Mouse (Mus musculus) left cerebral cortex, adult 2 months (tissue): ENCODE measurements around the gene Cox20. TPM values are rescaled to one million over a fixed set of nuclear protein-coding genes. Genes with fewer than 3 reads are reported as not detected.

Source experiments
- DNase-seq, 2 experiments: peaks; one replicate each; pipeline ENCODE4 v3.0.0; 2021 to 2022; ENCODE audit warnings: low spot score in 2 of 2, mixed read lengths in 1 of 2; ENCODE audit errors: extremely low spot score in 1 of 2
- H3K27ac ChIP-seq: fragments of 200-600 bp; 2 replicates; pipeline ENCODE4 v1.8.1; 2022
- H3K4me3 ChIP-seq: fragments of 200-600 bp; 2 replicates; pipeline ENCODE4 v1.8.1; 2022
- CTCF ChIP-seq: fragments of 200-600 bp; IDR thresholded peaks from 2 replicates; pipeline ENCODE4 v1.8.1; 2022; ENCODE audit warnings: antibody characterized with exemption, mild to moderate bottlenecking, moderate library complexity
- intact Hi-C: fragments of 180-260 bp; cut with DNase I; formaldehyde crosslinking; loops from one replicate; pipeline ENCODE4 v1.15.1; 2025
- total RNA-seq, 2 experiments: library from RNA; stranded (reverse); gene quantifications; 2 replicates each; pipeline ENCODE4 v1.2.3; 2021

Gene Cox20
- total RNA-seq, 2 experiments from 2014 or later: 30.0 to 33.3 TPM

DNA sequence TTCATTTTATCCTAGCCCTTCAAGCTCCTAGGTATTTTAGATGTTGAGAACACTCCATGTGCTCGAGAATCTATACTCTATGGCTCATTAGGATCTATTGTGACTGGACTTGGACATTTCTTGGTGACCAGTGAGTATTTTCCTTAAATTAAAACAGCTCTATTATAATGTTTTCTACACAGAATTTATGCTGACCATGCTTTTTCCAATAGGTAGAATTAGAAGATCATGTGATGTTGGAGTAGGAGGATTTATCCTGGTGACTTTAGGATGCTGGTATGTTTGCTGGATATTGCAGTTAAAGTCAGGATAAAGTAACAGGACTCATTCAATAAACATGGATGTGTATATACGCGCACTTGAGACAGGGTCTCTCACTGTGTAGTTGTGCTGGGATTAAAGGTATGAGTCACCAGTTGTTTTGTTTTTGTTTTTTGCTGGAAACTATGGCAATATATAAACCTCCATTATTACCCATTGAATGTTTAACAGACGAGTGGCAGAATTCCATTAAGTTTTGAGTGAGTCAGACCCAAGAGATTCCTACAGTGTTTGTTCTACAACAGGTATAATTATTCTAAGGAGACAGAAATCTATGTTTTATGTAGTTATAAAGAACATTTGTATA, 2.9 kb downstream of the Cox20 start:
- no peak for DNase-seq
- intact Hi-C loops: no loop called here
- TF ChIP-seq CTCF: no peak
- Histone ChIP-seq H3K4me3 (no peak overlapping the region), H3K27ac (no peak overlapping the region)

DNA sequence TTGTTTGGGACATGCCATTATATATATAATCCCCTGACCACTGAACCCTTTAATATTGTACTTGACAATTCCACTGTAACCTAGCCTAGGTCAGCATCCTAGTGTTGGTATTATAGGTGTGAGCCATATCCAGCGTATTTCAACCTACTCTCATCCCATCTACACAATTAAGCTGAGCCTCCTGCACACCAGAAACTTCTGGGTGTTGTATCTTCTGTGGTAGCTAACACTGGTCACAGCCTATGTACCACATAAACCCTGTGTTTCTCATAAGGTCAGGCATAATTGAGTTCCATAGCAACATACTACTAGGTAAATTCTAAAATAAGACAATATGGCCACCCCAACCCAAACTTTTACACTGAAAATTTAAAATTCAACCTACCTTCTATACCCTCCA, 4.3 kb downstream of the Cox20 start:
- H3K27ac ChIP-seq: no peak overlapping the region
- TF ChIP-seq CTCF: no peak
- DNase-seq: no peak
- intact Hi-C loops: no loop called here
- no peak overlapping the region for H3K4me3 ChIP-seq

DNA sequence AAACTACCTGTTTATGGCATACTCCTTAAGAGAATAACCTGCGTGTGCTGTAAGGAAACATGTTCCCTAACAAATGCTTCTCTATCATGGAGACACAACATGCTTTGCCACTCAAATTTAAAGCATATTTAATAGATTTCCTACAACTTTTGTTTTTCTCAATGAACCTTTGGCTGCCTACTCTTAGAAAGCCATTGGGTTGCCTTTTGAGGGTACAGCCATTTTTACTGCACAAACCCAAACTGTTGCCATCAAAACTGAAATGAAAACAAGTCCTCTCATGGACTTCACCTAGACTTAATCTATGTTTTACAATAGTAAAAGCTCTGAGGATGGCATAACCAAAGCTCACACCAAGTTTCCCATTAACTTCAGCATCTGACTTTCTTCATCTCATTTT, 5.6 kb downstream of the Cox20 start:
- intact Hi-C loops: no loop called here
- no peak for DNase-seq
- no peak for TF ChIP-seq CTCF
- H3K4me3 ChIP-seq: no peak overlapping the region
- H3K27ac ChIP-seq: no peak overlapping the region

DNA sequence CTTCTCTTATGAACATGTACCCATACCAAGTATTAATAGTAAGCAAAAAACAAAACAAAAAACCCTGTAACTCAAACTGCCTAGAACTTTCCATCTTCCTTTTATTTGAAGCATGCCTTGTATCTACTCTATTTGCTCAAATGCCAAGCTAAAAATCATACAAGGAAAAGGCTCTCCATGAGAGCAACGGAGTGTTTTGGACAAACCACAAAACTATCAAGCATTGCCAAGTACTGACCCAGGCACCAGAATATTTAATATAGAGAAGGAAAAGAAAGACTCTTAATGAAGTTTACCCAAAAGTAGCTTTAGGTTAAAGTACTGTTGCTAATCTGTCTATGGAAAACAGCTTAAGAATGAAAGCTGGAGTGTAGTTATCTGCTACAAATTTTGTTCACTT, 7.4 kb downstream of the Cox20 start:
- intact Hi-C loops: no loop called here
- no peak for TF ChIP-seq CTCF
- Histone ChIP-seq H3K27ac (no peak overlapping the region), H3K4me3 (no peak overlapping the region)
- no peak for DNase-seq

DNA sequence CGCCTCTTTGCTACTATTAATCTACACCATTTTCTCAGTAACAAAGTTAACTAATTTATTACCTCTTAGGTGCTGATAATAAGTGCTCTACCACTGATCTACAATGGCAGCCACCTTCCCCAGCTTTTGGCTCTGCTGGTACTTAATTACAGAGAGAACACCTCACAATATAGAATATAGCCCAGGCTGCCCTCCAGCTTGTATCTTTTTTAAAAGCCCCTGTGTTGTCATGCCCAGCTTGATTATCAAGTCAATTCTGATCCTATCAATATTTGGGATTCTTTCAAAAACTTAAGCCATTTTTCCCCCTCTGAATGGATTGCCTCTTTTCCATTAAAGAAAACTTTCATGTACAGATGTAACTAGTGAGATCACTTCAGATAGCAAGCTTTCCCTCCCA, 8.0 kb downstream of the Cox20 start:
- no peak for TF ChIP-seq CTCF
- Histone ChIP-seq H3K4me3 (no peak overlapping the region), H3K27ac (no peak overlapping the region)
- DNase-seq: no peak
- intact Hi-C loops: no loop called here

DNA sequence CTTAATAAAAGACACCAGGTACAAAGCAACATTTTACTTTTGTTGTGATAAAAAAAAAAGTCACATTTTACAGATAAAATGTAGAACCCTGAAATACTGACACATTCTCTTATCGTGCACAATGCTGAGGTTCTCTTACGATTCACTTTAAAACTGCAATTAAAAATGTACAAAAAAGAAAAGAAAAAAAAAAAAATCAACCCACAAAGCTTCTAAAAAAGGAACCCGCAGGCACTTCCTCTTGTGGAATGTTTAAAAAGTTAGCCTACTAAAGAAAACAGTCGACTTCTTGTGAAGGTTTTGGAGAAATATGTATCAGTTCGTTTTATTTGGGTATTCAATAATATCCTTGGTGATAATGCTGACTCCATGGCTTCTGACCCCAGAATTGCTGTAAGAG, 10.1 kb downstream of the Cox20 start:
- Histone ChIP-seq H3K27ac (no peak overlapping the region), H3K4me3 (no peak overlapping the region)
- DNase-seq: no peak
- no peak for TF ChIP-seq CTCF
- intact Hi-C loops: loop anchor here (1.0 kb wide), 1 partner anchor 9 kb away; no protein-coding TSS in a partner anchor

DNA sequence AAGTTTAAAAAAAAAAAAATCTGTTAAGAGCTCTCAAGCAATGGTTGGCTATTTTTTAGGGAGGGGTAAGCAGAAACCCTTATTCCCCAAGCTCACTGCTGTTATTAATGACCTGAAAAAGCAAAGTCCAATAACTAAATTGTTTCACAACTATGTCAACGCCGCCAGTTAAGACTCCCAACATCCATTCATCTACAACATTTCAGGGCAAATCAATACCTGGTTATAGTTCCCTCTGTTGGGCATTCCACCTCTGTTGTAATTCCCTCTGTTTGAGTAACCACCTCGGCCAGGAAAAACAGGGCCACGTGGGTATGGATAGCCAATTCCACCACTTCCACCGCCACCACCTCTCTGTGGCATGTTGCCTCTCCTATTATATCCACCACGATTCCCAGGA, 11.0 kb downstream of the Cox20 start:
- intact Hi-C loops: loop anchor here (1.0 to 10.0 kb wide), 2 partner anchors 10 to 1445 kb away; no protein-coding TSS in a partner anchor
- TF ChIP-seq CTCF: no peak
- no peak for DNase-seq
- Histone ChIP-seq H3K4me3 (no peak overlapping the region), H3K27ac (no peak overlapping the region)

DNA sequence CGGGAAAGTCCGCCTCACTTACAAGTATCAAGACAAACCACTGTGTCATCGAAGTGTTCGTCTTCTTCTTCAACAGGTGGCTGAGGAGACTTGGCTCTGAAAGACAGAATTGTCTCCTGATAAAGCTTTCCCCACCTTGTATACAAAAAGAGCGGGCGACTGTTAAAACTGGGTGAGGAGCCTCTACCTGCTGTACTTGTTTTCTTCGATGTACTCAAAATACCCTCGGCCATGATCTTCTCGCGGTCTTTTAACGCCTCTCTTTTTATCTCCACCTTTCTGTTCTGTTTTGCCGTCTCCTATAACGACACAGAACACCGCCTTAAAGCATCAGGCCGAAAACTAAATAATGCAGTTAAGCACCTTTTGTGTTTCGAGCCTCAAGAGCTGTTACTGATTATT, 16.9 kb downstream of the Cox20 start:
- DNase-seq: no peak
- peak overlapping the region; percentile 100; the same call in 1 of the 2 replicates for H3K27ac ChIP-seq
- H3K4me3 ChIP-seq: peak overlapping the region; percentile 79
- TF ChIP-seq CTCF: no peak
- intact Hi-C loops: loop anchor here (2.0 to 10.0 kb wide), 2 partner anchors 113 to 1439 kb away; no protein-coding TSS in a partner anchor

DNA sequence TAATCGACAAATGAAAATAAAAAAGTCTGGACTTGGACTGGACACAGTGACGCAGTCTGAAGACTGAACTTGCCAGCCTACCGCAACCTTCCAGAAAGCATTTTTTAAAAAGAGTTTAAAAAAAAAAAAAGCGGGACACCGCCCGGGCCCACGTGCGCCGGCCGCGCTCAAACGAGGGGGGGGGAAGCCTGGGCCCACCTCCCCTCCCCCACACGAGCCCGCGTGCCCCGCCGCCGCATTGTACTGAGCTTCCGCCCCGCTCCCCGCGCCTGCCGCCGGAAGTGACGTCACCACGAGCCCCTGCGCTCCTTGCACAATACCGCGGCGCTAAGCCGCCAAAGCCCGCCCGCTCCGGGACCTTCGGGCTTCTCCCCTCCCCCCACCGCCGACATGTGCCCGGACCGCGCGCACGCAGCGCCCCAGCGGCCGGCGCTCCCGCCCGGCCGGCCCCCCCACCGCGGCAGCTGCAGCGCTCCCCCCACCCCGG, 17.4 kb downstream of the Cox20 start:
- no peak for TF ChIP-seq CTCF
- DNase-seq: peak; percentile 91 to 94
- Histone ChIP-seq H3K4me3 (peak overlapping the region; percentile 79), H3K27ac (peak overlapping the region; percentile 100)
- intact Hi-C loops: loop anchor here (2.0 to 10.0 kb wide), 2 partner anchors 112 to 1438 kb away; no protein-coding TSS in a partner anchor

DNA sequence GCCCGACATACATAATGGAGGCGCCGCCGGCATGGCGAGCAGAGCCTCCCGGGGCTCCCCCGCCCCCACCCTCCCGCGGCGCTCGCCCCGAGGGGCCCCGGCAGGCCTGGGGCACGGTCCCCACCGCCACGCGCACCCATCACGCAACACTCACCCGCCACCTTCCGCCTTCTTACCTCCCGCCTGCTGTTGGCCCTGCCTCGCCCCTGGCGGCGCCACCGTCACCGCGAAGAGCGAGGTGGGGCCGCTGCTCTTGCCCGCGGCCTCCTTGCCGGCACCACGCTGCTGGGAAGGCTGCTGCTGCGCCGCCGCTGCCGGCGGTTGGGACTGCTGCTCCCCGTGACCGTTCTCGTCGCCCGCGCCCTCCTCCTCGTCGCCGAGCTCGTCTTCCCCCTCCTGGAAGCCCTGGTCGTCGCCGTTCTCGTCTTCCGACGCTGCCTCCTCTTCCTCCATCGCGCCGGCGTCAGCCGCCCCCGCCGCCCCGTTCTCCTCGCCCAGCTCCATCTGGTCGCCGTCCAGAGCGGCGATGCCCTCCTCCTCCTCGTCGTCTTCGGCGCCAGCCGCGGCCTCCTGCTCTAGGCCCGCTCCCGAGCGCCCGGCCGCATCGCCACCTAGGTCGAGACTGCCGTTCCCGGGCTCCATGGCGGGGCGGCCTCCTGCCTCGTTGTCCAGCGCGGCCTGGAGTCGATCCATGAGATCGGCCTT, 18.0 kb downstream of the Cox20 start:
- peak overlapping the region; percentile 79 for H3K4me3 ChIP-seq
- peak; percentile 59 to 73 for DNase-seq
- TF ChIP-seq CTCF: no peak; the same call in 1 of the 2 replicates
- intact Hi-C loops: loop anchor here (1.0 to 10.0 kb wide), 5 partner anchors 19 to 1438 kb away; partner anchors contain the start of gene Efcab2
- H3K27ac ChIP-seq: peak overlapping the region; percentile 100

DNA sequence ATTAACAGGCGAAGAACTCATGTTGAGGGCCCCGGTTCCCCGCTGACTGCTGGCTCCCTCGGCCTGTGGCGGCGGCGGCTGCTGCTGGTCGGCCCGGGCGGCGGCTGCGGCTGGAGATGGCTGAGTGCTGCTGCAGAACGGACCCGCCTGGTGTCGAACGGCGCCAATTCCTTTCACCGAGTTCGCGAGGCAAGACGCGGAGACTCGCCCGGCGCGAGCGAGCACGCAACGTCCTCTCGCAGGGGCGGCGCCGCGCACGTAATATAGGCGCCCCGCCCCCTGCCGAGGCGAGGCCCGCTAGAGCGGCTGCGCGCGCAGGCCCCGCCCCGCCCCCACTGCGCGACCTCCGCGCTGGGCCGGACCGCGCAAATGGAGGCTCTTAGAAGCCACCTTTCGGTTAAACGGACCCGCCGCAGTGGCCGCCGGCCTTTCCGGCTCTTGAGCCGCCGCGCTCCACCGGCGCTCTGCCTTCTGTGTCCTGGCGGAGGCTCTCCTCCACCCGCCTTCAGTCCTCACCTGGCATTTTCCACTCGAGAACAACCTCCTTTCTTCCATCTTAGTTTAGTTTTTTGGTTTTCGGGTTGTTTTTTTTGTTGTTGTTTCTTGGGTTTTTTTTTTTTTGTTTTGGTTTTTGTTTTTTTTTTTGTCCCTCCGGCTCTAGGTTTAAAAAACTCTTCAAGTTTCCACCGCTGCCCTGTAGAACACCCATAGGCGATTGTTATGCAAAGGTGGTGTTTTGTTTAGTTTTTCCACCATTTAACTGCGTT, 18.8 kb downstream of the Cox20 start, which contains the start of gene Hnrnpu:
TSS of gene Hnrnpu (minus strand) at position 247 of the 767 bp plus-strand sequence.
- Histone ChIP-seq H3K27ac (peak within 1 kb of the TSS; percentile 100), H3K4me3 (peak within 1 kb of the TSS; percentile 79)
- intact Hi-C loops: loop anchor here (1.0 to 10.0 kb wide), 5 partner anchors 19 to 1437 kb away; partner anchors contain the start of gene Efcab2
- no peak; the same call in 1 of the 2 replicates for TF ChIP-seq CTCF
- peak; percentile 97 to 98 for DNase-seq
